Mouse (Mus musculus): ENCODE data around the gene Cdh10.

Gene Cdh10

DNA sequence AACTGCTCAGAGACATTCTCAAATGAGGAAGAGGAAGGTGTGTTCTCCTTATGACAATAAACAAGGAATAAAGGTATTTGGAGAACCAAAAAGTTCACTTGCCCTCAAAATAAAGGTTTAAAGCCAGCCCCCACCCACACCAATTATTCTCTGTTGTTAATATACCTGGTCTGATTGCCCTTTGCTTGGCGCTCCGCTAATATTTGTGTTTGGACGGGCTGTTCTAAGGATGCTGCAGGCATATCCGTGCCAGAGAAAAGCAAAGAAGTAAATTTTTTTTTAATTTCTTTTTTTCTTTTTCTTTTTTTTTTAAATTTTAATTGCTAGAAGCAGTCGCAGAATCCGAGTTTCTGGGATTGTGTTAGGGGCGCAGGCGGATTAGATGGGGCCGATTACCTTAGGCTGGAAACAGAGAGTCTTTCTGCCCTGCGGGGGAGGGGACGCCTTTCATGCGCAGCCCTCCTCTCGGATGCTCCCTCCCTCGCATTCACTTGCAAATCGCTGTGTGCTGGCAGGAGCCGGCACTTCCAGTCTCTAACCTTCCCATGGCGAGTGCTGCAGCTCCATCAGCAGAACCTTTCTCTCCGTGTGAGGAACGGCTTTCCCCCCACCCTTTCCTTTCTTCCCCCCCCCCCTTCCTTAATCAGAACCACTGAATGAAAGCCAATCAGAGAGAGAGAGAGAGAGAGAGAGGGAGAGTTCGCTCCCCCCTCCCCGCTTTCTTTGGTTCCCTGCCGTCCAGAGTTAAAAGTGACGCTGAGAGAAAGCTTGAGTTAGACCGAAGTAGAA is at the start of gene Cdh10:
Cdh10 (plus strand) TSS at position 763 of the 789 bp plus-strand sequence.
- DNase-seq = no peak

DNA sequence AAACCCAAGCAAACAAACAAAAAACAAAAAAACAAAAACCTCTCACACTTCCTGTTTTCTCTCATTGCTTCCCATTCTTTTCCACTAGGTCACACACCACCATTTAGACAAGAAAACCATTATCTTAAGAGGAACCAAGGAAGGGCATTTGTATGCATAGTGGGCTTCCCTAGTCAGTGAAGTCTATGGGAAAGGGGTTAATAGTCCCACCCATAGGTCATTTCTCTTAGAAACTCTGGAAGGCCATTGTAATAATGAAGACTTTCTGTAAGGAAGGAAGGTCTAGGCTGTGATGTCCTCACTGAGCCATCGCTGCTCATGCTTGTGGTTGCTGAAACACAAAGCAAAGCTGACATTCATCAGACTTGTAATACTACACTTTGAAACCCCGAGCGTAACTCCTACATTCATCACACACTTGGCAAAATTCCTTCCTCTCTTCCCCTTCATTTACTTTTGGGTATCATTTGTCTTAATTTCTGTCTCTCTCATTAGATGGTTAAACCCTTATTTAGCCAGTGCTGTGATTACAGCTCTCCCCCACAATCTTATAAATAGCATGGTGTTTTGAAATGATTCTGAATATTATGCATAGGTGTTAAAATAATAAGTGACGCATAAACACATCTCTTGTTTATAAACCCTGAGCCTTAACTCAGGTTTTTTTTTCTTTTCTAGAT is 9.5 kb upstream of the Cdh10 start:
- DNase-seq = no peak

DNA sequence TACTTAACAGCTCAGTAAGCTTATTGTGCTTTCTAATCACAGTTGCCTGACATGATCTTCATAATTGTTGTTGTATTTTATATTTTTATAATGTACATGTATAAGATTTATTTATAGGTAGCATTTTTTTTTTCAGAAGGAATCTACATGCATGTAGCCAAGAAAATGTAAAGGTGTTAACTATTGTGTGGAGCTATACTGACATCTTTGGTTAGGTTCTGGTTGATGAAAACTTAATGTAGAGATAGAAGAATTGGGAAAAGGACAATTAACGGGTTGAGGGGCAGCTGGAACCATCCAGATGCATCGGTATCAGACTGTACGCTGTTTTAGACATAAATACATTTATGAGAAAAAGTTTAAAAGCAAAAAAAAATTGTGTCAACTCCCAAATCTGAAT is 1.0 kb upstream of the Cdh10 start:
- DNase-seq = no peak

DNA sequence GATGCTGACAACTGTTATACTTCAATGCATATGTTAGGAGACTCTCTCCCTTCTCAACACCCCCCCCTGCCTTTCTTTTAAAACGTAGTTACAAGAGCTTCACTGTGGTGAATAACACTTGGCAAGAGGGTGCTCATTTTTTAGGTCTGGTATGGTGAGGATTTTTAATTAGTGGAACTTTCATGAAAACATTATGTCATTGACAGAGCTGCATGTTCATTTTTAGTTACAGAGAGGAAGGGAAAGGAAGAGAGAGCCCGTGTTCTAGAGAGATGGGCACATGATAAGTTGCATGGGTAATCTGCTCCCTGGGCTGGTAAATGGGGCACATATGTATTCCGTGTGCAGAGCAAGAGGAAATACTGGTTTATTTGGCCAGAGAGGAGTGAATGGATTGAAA is 1.5 kb downstream of the Cdh10 start:
- no peak for DNase-seq

DNA sequence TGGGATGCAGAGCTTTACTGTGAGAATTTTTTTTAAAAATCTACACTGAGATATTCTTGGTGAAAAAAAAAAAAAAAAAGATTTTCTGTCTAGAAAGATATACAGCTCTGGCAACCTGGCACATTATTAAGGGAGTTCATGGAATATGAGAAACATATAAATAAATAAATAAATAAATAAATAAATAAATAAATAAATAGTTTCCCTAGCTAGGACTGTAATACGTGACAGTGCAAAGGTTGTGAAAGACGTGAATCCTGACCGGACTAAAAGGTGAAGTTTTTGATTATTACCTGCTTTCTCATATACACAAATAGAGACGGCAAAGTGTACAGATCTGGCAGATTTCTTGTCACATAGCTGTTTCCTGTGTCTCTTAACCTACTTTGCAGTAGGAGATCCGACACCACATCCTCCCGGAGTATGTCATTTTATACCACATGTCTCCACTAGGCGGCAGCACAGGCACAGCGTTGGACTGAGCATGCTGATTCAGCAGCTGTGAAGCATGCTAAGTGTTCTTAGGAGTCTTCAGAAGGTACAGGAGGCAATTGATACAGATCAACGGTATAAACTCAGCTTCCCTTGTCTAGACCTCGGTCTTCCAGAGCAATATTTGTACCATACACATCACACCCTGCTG is 2.5 kb downstream of the Cdh10 start:
- DNase-seq = peak; percentile 58

DNA sequence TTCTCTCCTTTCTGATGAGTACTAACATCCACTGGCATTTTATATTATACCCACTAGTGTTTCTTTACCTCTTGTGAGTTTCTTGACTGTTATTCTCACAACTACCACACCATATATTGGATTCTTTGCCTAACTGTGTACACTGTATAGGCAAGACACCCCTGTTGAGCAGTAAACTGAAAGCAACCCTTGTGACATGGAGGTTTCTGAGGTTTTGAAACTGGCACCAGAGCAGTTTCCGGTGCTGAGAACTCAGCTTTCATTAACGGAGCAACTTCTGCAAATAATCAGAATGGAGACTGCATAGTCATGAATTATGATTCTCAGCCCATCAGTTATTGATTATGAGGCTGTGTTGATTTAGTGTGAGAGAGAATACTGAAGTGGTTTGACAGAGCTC is 4.7 kb downstream of the Cdh10 start:
- no peak for DNase-seq

DNA sequence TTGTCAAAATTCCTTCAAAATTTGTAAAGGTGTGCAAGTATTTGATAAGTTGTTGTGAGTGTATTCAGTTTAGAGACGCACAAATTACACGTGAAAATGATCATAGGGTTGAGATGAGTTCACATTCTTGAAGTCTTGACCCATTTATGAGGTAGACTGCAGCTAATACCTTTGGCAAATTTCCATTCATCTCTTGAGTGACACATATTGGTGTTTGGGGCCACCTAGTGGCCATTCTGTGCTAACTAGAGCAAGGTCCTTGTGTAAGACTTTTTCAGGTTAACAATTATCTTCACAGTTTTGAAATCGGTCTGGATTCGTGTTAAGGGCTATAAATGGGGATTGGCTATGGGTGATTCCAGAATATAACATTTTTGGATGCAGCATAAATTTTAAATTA is 13.5 kb downstream of the Cdh10 start:
- peak; percentile 35 for DNase-seq

DNA sequence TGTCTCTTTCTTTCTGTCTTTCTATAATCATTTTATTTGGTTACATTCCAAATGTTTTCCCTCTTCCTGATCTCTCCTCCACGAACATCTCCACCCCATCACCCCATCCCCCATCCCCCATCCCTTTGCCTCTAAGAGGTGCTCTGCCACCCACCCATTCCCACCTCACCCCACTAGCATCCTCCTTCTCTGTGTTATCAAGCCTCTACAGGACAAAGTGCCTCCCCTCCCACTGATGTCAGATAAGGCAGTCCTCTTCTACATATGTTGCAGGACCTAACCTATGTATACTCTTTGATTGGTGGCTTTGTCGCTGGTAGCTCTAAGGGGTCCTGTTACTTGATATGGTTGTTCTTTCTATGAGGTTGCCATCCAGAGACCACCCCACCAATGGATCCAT is 23.0 kb downstream of the Cdh10 start:
- DNase-seq = no peak

DNA sequence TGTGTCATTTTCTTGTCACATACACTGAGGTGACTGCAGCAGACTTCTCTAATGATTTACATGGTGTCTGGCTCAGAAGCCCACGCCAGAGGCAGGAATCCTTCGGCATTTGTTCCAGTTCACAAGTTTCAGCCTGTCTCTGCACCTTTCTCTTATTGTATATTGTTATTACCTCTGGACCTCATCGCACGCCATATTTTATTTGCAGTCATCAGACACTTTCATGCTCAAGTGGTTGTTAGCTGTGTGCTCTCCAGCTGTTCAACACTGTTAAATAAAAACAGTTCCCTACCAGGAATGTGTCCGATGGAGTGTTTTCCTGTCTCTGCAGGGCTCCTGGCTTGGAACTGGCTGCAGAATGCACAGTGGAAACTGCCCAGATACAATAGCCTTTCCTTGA is 26.1 kb downstream of the Cdh10 start:
- no peak for DNase-seq

DNA sequence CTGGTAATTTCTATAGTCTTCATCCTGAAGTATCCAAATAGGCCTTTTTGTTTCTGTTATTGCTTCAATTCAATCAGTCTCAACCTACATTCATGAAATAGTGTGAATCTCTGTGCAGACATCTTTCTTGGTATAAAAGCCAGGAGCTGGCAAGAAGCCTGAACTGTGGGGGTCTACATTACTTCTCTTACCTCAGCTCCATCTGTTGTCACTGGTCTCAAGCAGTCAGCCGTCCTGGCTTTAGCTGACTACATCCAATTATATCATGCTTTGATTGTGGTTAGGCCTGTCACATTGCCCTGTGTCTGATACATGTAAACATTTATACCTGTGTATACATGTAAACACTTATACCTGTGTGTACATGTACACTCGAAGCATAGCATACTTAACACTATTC is 31.8 kb downstream of the Cdh10 start:
- DNase-seq = no peak

DNA sequence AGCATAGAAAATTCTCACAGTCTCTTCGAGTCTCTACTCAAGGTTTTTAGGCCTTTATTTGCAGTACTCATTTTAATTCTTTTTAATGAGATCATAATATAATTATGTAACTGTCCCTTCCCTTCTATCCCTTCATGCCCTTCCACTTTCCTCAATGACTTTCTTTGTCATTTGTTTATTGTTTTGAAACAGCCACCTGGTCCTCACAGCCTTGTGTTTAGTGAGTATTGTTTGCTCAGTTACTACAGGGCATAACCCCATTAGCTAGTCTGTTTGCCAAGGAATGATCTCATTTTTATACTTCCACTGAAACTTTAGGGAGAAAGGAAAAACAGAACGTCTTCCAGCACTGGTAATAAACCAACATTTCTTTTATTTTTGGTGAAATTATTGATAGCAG is 39.4 kb downstream of the Cdh10 start:
- no peak for DNase-seq

DNA sequence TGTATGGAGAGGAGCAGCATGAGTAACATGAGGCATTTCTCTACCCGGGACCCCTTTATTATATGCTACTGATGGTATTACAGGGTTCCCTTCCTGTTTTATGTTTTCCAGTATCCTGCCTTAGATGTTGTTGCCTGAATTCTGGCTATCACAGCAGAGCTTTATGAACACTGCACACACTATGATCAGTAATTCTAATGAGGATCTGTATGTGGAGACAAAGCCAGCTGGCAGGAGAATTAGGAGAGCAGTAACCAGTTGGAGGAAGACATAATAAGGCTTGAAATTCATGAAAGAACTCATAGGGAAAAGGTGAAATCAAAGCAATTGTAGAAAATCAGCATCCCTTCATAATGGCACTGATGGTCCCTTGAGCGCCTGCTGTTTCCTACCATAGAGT is 51.1 kb downstream of the Cdh10 start:
- DNase-seq = no peak

DNA sequence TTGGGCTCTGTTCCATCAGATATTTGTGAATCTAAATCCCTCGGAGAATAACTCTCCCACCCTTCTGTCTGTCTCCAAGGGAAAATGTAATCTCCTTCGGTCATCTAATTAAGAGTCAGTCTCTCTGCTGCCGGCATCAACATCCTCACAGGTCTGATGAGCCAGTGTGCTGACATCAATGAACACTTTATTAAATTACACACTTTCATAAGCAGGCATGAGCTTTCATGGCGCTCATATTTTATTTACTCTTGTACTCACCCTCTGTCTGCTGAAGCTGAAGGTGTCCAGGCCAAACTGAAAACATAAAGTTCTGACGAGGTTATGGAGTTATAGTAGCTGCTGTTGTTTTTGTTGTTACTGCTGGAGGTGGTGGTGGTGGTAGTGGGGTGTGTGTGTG is 62.7 kb downstream of the Cdh10 start:
- DNase-seq = no peak

DNA sequence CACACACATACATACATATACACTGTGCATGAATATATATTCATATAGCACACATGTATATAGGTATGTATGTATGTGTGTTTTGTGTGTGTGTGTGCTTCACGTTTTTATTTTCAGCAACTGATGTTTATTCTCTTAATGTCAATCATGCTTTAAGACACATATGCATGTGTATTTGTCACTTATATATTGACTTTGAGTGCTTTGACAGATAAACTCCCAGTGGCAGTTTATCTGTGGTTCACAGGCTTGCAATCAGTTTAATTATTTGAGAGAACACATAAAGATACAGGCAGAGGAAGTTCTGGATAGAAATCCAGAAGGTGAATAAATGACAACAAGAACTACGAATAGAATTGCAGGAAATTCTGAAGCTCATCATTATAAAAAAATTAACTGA is 67.9 kb downstream of the Cdh10 start:
- no peak for DNase-seq

DNA sequence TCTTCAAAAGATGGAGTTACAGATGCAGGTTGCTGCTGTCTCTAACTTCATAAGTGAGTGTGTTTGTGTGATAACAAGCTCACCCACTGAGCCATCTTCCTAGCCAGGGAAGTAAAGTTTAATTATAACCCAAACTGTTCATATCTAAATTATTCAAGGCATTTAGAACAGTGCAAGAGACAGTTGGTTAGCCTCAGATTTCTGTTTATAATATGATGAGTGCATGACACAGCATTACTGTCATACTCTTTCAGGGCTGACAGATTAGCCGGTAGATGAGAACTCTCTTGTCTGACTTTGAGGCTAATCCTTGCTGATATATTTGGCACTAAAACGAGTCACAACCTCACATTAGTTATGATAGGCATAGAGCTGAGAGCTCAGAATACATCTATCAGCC is 70.2 kb downstream of the Cdh10 start:
- DNase-seq = no peak

DNA sequence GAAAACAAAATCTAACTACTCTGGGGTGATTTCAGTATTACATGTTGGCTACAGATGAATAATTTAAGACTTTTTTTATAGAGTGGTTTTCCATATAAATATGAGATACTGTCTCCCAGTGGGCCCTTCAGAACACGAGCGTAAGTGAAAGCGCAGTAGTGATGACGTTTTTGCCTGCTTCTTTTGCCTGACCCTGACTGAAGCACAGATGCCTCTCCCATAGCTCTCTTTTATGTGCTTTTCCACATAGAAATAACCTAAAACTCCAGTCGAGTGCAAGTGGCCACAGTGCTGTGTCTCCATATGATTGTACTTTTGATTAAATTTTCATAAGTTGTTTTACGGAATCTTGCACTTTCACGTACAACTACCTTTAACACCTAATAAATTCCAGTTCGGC is 71.6 kb downstream of the Cdh10 start:
- DNase-seq = no peak

DNA sequence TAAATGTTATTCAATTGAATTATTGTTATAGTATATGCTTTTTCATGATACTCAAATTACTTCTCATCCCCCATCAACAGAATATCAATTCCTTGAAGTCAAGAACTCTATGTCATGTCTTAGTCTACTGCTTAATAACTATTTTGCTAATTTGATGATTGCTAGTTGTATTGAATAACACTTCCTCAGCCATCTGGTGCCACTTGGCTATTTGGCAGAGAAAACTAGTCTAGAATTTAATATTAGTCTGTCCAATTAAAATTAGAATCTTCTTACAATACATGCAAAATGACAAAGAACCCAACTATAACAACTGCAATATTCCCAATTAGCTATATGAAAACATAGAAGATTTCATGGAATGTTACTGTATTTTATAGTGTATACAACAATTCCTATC is 82.0 kb downstream of the Cdh10 start:
- DNase-seq = no peak

DNA sequence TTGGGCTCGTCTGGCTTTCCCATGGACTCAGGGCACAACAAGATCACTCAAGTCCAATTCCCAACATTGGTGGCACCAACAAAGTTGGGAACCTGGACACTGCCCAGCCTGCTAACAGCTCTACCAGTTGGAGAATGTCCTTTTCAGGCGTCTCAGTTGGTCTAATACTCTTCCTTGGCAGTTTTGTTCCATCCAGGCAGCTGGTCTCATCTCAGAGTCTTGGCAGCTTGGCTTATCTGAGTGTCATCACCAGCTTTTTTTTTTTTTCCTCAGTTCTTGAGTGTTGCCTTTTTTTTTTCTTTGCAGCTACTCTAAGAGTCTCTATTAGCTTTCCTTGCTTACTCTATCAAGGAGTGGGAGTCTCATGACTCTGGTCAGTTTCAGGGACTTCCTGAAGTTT is 85.4 kb downstream of the Cdh10 start:
- DNase-seq = no peak

DNA sequence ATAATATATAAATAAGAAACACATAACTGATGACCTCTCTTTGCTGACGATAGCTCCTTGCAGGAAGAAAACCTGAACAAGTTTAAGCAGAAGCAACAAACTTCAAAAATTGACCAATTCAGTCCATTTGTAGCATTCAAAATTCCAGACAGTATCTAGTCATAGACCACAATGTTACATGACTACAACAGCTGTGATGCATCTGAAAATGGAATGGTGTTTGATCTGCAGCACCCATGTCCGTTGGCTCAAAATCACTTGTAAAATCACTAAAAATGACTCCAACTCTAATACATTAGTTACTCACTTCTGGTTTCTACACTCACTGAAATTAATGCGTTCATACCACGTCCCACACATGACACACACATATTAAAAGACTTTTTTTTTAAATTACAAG is 91.9 kb downstream of the Cdh10 start:
- DNase-seq = no peak

DNA sequence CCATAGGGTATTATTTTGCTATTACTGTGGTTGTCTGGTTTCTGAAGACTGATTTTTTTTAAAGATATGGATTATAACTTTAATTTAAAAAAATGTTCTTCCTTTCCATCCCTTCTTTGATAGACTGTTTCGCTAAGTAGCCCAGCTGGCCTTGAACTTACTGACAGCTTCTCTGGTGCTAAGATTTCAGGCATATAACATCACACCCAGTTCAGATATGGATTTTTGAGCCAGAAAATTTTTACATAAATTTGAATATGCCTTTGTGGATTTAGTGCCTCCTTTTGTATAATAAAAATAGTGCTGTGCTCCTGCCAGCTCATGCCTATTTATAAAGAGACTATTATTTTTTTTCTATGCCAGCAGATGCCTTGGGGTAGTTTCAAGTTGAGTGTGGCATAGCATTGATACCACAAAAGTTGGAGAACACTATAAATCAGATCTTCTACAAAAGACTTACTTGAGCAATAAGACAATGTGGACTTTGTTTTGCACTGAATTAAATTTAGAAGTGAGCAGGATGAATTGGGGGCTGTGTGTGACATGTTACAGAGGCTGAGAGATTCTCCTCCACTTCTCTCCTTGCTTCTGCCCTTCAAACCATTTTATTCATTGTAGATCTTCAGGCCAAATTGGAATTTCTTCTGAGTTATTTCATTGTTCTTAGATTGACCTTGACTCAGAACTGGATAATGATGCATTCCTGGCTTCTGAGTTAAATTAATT is 106.8 kb downstream of the Cdh10 start:
- no peak for DNase-seq

DNA sequence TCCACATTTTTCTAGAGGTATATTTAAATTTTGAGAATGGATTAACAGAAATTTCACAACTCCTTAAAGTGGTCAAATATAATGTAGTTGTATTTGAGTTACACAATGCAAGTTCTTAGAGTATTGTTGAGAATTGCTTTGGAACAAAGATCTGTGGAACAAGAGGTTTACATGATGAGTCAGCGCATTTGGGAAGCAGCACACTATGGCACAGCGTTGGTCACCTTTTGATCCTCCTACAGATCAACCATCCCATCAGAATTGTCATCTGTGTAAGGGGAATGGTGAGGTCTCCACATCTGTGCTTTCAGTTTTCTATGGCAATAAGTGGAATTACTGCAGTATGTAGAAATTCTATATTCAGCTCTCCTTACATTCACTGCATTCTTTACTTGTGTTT is 108.2 kb downstream of the Cdh10 start:
- DNase-seq = no peak

DNA sequence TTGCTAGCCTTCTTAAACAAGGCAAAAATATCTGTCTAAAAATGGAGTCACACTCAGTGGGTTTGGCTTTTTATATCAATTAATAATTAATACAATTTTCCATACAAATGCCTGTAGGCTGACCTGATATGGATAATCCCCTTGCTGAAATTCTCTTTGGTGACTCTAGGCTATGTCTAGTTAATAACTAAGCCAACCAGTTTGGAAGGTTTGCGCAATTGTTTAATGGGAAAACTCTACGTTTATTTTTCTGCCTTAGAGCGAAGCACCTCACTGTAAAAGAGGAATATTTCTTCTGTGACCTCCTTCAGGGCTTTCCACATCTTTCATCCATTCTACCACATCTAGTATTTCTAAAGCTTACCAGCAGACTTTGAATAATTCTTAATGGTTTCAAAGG is 133.5 kb downstream of the Cdh10 start:
- DNase-seq = no peak

DNA sequence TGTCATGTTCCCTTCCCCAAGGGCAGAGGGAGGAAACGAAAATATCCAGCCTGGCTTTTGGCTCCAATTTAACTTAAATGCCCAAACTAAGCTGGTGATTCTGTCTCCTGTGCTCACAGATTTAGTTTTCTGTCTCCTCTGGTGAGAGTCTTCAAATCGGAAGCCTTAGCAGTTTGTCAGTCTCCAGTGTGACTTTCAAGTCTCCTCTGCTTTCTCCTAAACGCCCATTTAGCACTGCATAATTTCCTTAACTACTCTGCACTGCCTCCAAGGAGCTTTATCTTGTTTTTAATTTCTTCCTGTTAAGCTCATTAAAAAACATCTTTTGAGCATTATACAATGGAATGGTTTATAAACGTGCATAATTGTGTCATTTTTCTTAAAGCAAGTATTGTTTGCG is 156.3 kb downstream of the Cdh10 start:
- no peak for DNase-seq

DNA sequence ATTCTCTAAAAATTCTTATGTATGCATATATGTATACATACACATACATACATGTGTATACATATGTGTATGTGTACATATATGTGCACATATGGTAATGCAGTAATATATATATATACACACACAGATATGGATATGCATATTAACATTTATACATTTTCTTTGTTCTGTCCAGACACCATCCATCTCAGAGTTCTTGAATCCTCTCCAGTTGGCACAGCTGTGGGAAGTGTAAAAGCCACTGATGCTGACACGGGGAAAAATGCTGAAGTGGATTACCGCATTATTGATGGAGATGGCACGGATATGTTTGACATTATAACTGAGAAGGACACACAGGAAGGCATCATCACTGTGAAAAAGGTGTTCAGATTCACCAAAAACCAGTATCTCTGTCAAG is 166.1 kb downstream of the Cdh10 start:
- no peak for DNase-seq

Data from lung, postnatal 36 days (tissue).